In genomic region chr6:71927911-71928310, GRCm38 (mm10) we compare ENCODE assay signal across 8 mouse cellular contexts. TPM values are rescaled to one million over a fixed set of nuclear protein-coding genes. Genes with fewer than 3 reads are reported as not detected.
A peak's percentile ranks its signal among the peaks of the same experiment; 100 is the strongest.
DNase-seq lines count a peak whose midpoint lies in the region; TF ChIP-seq lines count a peak whose summit lies in the region.

No protein-coding gene starts in this region.

- 0 out of 2 replicates have a peak, but pooled peaks have one; percentile 46 for TF ChIP-seq EP300 in heart, adult 2 months (IDR thresholded peaks at IDR 0.05; ENCODE audit: insufficient read depth, low read depth, low read length)

- TF ChIP-seq CTCF in heart, adult 2 months (IDR thresholded peaks at IDR 0.05), result peak; percentile 89

- TF ChIP-seq POLR2A in heart, adult 2 months (IDR thresholded peaks at IDR 0.05; ENCODE audit: insufficient read depth, low read depth, low read length), result no peak

- H3K79me2 ChIP-seq in heart, adult 2 months (replicated peaks; ENCODE audit: control insufficient read depth, insufficient read depth, low read length), result no peaks in the 10 kb centered on the region

- peaks cover 4% of the 10 kb centered on the region; the same call in 1 of the 2 replicates for H3K4me1 ChIP-seq in heart, adult 2 months (ENCODE audit: control insufficient read depth, insufficient read depth, low read length)

- peaks cover 5% of the 10 kb centered on the region for H3K36me3 ChIP-seq in heart, adult 2 months (ENCODE audit: control insufficient read depth, insufficient read depth, low read length)

- H3K9ac ChIP-seq in heart, adult 2 months (ENCODE audit: low read depth, low read length), result no peak overlapping the region

- intact Hi-C loops in heart, adult 2 months (cut with DNase I), result loop anchor here (1.0 kb wide), 1 partner anchor 237 kb away; no protein-coding TSS in a partner anchor

- no peak overlapping the region for H3K27ac ChIP-seq in heart, adult 2 months

- no peak overlapping the region for H3K4me3 ChIP-seq in heart, adult 2 months

- no peaks in the 10 kb centered on the region for H3K27me3 ChIP-seq in heart, adult 2 months (ENCODE audit: control insufficient read depth, insufficient read depth, low read length)

- DNase-seq in heart, adult 2 months, result peak; percentile 46 to 63
- no peak for DNase-seq in heart, adult 11 months
- peak; percentile 69 for DNase-seq in CD4-positive, CD25-positive, alpha-beta regulatory T cell, adult 2 months (ENCODE audit: low read depth, low spot score)
- DNase-seq in cerebellum, adult 11-12 months, result peak; percentile 63
- peak; percentile 40 to 56 for DNase-seq in frontal cortex, postnatal 25 days (ENCODE audit: low spot score in 2 of 2)
- peak; percentile 19 to 82 for DNase-seq in layer of hippocampus, adult 18-20 months (ENCODE audit: low spot score in 2 of 2)
- DNase-seq in lung, postnatal 25 days (ENCODE audit: low spot score), result peak; percentile 61
- peak; percentile 42 for DNase-seq in right cerebral cortex, postnatal 25 days

RNA-seq across cellular contexts. Expression of gene Polr1a, which starts 19.1 kb away (rescaled TPM):
- 10 to 100 TPM; 41.6 to 46.2 TPM for total RNA-seq in heart, adult 2 months (2021)
- polyA plus RNA-seq in heart, adult 2 months (2012; rRNA removed), result 16.1 and 21.7 TPM in 2 replicates
- 10 to 100 TPM; 34.2 to 35.4 TPM for total RNA-seq in layer of hippocampus, adult 18-20 months (2021)

RNA-seq across cellular contexts. Expression of gene Ptcd3, which starts 19.4 kb away (rescaled TPM):
- total RNA-seq in heart, adult 2 months (2021), result 100 to 1,000 TPM; 112 to 118 TPM
- 41.9 and 79.8 TPM in 2 replicates for polyA plus RNA-seq in heart, adult 2 months (2012; rRNA removed)
- total RNA-seq in layer of hippocampus, adult 18-20 months (2021), result 10 to 100 TPM; 64.9 to 66.1 TPM
